Mouse (Mus musculus) liver, embryonic 15.5 days (tissue): ENCODE data around the gene Strip1. TPM values are rescaled to one million over a fixed set of nuclear protein-coding genes. Genes with fewer than 3 reads are reported as not detected.

Experiments used
- ATAC-seq: fragments of 200-750 bp; cut with Nextera tagmentation; 2 replicates; pipeline ENCODE4 v1.8.0; 2017; ENCODE audit warnings: moderate number of reproducible peaks, mild to moderate bottlenecking, moderate library complexity; ENCODE audit not compliant: insufficient read depth
- H3K27ac ChIP-seq: fragments of 300-500 bp; sonication (generic); replicated peaks from 2 replicates; pipeline ENCODE4 v1.5.1; 2015; ENCODE audit warnings: mild to moderate bottlenecking, inconsistent platforms
- H3K27me3 ChIP-seq: fragments of 300-500 bp; sonication (generic); 2 replicates; pipeline ENCODE4 v1.6.1; 2015; ENCODE audit warnings: mild to moderate bottlenecking, inconsistent platforms
- H3K36me3 ChIP-seq: fragments of 300-500 bp; sonication (generic); replicated peaks from 2 replicates; pipeline ENCODE4 v1.6.1; 2015; ENCODE audit warnings: moderate library complexity, mild to moderate bottlenecking, inconsistent platforms
- H3K4me1 ChIP-seq: fragments of 300-500 bp; sonication (generic); replicated peaks from 2 replicates; pipeline ENCODE4 v1.6.1; 2015; ENCODE audit warnings: inconsistent platforms
- H3K4me2 ChIP-seq: fragments of 300-500 bp; sonication (generic); 2 replicates; pipeline ENCODE4 v1.6.1; 2015; ENCODE audit warnings: moderate library complexity, mild to moderate bottlenecking, inconsistent platforms
- H3K4me3 ChIP-seq: fragments of 300-500 bp; sonication (generic); replicated peaks from 2 replicates; pipeline ENCODE4 v1.5.1; 2015; ENCODE audit warnings: mild to moderate bottlenecking, inconsistent platforms
- H3K9ac ChIP-seq: fragments of 300-500 bp; sonication (generic); 2 replicates; pipeline ENCODE4 v1.6.1; 2015; ENCODE audit warnings: moderate library complexity, mild to moderate bottlenecking, inconsistent platforms
- H3K9me3 ChIP-seq: fragments of 300-500 bp; sonication (generic); replicated peaks from 2 replicates; pipeline ENCODE4 v1.6.1; 2016; ENCODE audit warnings: inconsistent platforms
- WGBS: fragments of 180-500 bp; shearing (Covaris S2); methylation state at CpG from one replicate; pipeline ENCODE4 v1.1.7; 2015; ENCODE audit warnings: mixed read lengths; ENCODE audit not compliant: insufficient replicate concordance; 5-methylcytosine and 5-hydroxymethylcytosine counted together
- polyA plus RNA-seq: library from polyadenylated mRNA; unstranded; fragments of >200 nt; fragmentation: Nextera tagmentation; extraction: Ambion mirVana; gene quantifications from 2 replicates; pipeline ENCODE4 v1.2.1, GENCODE M21; 2015

Gene Strip1
- polyA plus RNA-seq, 1 experiment from 2014 or later, result 9.6 TPM

DNA sequence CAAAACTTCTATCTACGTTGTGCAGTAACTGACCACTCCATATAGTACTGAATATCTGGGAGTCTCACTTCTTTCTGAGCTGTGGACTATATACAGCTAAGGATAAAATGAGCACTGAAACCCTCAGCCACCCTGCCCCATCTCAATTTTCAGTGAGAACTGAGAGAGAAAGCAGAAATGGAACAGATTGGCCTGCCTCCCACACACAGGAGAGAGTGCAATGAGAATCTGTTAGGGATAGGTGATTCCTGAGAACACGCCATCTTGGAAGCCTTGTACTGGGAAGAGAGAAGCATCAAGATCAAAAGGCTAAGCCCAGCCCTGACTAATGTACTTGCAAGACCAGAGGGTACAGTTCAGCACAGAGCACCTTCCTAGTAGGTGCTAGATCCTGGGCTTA lies 2.9 kb downstream of the Strip1 start:
- Histone ChIP-seq H3K36me3 (peaks cover 36% of the 10 kb centered on the region), H3K9ac (no peak overlapping the region), H3K4me1 (peaks cover 20% of the 10 kb centered on the region), H3K9me3 (no peaks in the 10 kb centered on the region), H3K27ac (no peak overlapping the region), H3K4me3 (no peak overlapping the region), H3K4me2 (no peak overlapping the region), H3K27me3 (no peaks in the 10 kb centered on the region)
- ATAC-seq, result no peak
- WGBS, result 75% methylated on average over 2 of the region's 2 CpGs

DNA sequence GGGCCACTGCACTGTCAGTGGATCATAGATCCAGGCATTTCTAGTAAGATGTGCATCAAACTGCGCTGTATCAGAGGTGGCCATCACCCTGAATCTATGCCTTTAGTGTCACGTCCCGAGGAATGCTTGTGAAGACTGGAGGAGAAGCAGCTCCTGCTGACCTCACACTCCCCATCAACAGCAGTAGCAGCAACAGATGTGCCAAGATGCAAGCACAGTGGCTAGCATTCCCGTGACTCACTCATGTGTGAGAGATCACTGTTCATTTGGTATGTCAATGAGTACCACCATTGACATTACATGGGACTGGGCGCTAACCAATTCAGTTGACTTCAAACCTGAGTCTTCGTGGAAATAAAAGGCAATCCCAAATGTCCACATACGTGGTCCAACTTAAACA lies 3.9 kb downstream of the Strip1 start:
- WGBS, result 84% methylated on average over 7 of the region's 7 CpGs
- no peak overlapping the region for H3K9ac ChIP-seq
- H3K9me3 ChIP-seq, result no peaks in the 10 kb centered on the region
- no peaks in the 10 kb centered on the region for H3K27me3 ChIP-seq
- H3K36me3 ChIP-seq, result peaks cover 45% of the 10 kb centered on the region
- H3K4me1 ChIP-seq, result peaks cover 20% of the 10 kb centered on the region
- no peak for ATAC-seq
- no peak overlapping the region for H3K27ac ChIP-seq
- H3K4me3 ChIP-seq, result no peak overlapping the region
- H3K4me2 ChIP-seq, result no peak overlapping the region

DNA sequence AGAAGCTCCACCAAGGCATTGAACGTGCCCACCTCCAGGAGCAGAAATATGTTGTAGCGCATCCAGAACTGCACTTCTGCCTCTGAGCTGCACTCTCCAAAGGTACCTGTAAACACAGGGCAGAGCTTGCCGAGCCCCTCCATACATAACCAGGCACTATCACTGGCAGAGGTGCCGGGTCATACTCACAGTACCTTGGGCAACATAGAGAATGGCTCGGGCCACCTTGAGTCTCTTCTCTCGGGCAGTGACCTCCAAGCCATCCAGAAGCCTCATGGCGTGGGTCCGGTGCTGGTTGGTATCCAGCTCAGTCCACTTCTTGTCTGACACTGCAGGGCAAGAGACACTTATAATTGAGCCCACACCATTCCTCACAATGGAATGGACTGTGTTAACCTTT lies 4.7 kb downstream of the Strip1 start:
- no peak overlapping the region for H3K27ac ChIP-seq
- no peak overlapping the region for H3K9ac ChIP-seq
- peaks cover 15% of the 10 kb centered on the region for H3K4me1 ChIP-seq
- ATAC-seq, result no peak
- no peak overlapping the region for H3K4me3 ChIP-seq
- 73% methylated on average over 8 of the region's 8 CpGs for WGBS
- no peak overlapping the region for H3K4me2 ChIP-seq
- peaks cover 53% of the 10 kb centered on the region for H3K36me3 ChIP-seq
- no peaks in the 10 kb centered on the region for H3K9me3 ChIP-seq
- H3K27me3 ChIP-seq, result no peaks in the 10 kb centered on the region

DNA sequence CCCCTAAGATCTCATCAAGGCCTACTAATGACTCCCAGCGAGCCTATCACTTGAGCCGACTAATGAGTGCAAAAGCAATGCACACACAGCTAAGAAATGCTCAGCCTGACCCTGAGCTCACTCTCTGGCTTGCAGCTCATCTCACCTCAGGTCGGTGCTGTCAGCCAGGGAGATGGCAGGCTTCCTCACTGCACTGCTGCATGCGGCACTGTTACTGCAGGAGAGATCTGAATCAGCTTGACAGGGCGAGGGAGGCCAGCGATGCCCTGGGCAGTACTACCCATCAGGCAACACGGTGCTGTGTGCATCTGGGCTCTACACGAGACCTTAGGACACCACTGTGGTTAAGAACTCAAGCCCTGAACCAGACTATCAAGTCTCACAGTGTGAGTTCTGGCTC lies 6.0 kb downstream of the Strip1 start:
- Histone ChIP-seq H3K36me3 (peaks cover 64% of the 10 kb centered on the region), H3K27me3 (no peaks in the 10 kb centered on the region), H3K27ac (no peak overlapping the region), H3K9ac (no peak overlapping the region), H3K4me2 (no peak overlapping the region), H3K4me1 (peaks cover 6% of the 10 kb centered on the region), H3K4me3 (no peak overlapping the region), H3K9me3 (no peaks in the 10 kb centered on the region)
- ATAC-seq, result no peak
- 80% methylated on average over 8 of the region's 8 CpGs for whole genome bisulfite sequencing

DNA sequence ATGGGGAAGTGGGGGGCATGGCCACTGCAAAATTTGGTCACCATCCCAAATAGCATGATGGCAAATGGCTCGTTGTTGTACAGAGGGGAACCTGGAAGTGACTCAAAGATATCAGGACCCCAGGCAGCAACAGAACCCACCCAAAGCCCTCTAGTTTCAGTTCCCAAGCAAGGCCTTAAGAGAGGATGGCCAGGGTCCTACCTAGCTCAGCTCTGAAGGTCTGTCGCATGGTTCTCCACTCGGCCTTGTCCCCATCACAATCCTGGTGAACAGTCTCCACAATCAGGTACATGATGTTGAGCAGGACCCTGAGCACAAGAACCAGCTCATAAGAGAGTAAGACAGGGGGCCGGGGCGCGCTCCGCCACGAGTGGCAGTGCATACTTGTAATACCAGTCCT lies 7.1 kb downstream of the Strip1 start:
- peaks cover 72% of the 10 kb centered on the region for H3K36me3 ChIP-seq
- 81% methylated on average over 8 of the region's 8 CpGs for WGBS

DNA sequence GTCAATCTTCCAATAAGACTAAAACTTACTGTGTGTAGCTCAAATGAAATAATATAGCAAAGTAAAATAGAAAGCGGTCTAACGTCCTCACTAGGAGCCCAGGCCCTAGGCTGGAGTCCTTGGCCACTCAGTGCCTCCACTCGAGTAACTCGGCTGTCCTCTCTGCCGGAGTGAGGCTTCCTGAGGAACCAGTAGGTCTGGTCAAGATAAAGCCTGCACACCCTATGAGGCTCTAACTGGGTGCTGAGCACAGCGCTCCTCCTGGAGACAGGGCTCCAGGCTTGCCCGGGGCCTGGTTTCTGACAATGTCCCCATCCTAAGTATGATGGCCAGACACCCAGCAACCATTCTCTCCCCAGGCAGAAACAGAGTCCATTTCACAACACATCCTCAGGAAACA lies 9.0 kb downstream of the Strip1 start:
- no peaks in the 10 kb centered on the region for H3K27me3 ChIP-seq
- H3K27ac ChIP-seq, result no peak overlapping the region
- H3K9ac ChIP-seq, result no peak overlapping the region
- H3K4me1 ChIP-seq, result no peaks in the 10 kb centered on the region
- ATAC-seq, result no peak
- 81% methylated on average over 7 of the region's 7 CpGs for WGBS
- H3K4me2 ChIP-seq, result no peak overlapping the region
- H3K9me3 ChIP-seq, result no peaks in the 10 kb centered on the region
- no peak overlapping the region for H3K4me3 ChIP-seq
- H3K36me3 ChIP-seq, result peaks cover 87% of the 10 kb centered on the region

More for the DNA sequence above, 7.1 kb downstream of the Strip1 start:
- no peaks in the 10 kb centered on the region for H3K9me3 ChIP-seq
- H3K27me3 ChIP-seq, result no peaks in the 10 kb centered on the region
- H3K27ac ChIP-seq, result no peak overlapping the region
- no peak overlapping the region for H3K4me3 ChIP-seq
- H3K4me1 ChIP-seq, result no peaks in the 10 kb centered on the region
- ATAC-seq, result no peak
- H3K9ac ChIP-seq, result no peak overlapping the region
- H3K4me2 ChIP-seq, result no peak overlapping the region

DNA sequence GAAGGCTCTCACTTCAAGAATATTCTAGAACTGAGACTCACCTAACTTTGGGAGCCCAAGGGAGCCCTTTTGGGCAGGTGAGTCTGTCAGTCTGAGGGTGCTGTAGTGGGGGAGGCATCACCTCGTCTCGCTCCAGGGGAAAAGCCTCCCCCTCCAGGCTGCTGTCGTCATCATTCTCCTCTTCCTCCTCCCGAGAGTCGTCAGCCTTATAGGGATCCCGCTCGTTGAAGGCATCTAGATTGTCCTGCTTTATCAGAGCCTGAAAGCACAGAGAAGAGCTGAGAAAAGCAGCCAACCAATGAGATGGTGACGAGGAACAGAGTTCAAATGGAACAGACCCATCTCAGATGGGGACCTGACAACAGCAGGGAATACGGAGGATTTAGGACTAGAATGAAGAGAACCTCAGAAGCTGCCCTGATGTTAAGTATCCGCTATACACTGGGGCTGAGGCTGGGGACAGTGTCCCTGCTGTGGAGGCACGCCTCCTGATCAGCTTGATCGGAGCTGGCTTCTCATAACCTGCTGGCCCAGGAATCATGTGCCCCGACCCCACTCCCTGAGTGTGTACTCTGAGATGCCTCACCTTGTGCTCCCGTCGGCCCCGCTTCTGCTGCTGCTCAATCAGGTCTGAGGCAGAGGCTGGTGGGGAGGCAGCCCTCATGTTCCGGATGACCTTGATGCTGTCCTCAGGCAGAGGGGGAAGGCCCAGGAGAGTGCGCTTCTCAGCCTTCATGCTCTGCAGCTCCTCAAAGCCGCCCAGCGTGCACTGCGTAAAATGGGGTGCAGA lies 10.0 kb downstream of the Strip1 start:
- peaks cover 91% of the 10 kb centered on the region for H3K36me3 ChIP-seq
- H3K9me3 ChIP-seq, result no peaks in the 10 kb centered on the region
- 81% methylated on average over 21 of the region's 21 CpGs for WGBS
- H3K9ac ChIP-seq, result no peak overlapping the region
- H3K4me2 ChIP-seq, result no peak overlapping the region
- H3K27ac ChIP-seq, result no peak overlapping the region
- no peaks in the 10 kb centered on the region for H3K4me1 ChIP-seq
- H3K27me3 ChIP-seq, result no peaks in the 10 kb centered on the region
- ATAC-seq, result no peak
- no peak overlapping the region for H3K4me3 ChIP-seq

DNA sequence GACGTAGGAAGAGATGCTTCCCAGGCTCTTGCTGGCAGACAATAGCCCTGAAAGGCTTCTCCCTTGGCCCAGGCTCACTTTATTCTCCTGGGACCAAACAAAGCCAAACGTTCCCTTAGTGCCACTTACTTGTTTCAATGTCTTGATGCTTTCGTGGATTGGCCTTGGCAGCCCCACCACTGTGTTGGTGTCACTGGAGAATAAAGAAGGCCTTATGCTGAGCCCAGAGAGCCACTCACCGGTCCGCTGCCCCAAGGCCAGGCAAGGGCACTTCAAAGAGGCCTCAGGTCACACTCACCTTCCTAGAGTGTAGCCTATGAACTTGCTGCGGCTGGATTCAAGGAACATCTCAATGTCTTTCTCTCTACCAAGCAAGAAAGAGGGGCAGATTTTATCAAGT lies 11.6 kb downstream of the Strip1 start:
- no peak overlapping the region for H3K9ac ChIP-seq
- no peaks in the 10 kb centered on the region for H3K27me3 ChIP-seq
- peaks cover 92% of the 10 kb centered on the region for H3K36me3 ChIP-seq
- no peak for ATAC-seq
- H3K4me2 ChIP-seq, result no peak overlapping the region
- H3K4me1 ChIP-seq, result no peaks in the 10 kb centered on the region
- H3K27ac ChIP-seq, result no peak overlapping the region
- H3K4me3 ChIP-seq, result no peak overlapping the region
- H3K9me3 ChIP-seq, result no peaks in the 10 kb centered on the region
- WGBS, result 79% methylated on average over 6 of the region's 6 CpGs

DNA sequence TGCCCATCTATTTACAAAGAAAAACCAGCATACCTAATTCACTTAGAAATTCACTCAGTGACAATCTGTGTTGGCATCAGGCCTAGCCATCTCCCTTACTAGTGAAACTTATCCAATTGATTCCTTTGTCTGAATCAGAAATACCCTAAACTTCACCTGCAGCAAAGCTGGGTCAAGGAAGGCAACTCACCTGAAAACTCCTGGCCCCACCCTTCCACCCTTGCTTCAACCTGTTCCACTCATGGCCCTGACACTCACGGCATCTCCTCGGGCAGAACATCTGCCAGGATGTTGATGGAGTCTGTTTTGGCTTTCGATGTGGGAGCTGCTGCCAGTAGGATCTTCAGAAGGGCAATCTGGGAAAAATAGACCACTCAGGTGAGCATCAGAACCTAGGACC lies 13.7 kb downstream of the Strip1 start:
- no peaks in the 10 kb centered on the region for H3K9me3 ChIP-seq
- H3K9ac ChIP-seq, result no peak overlapping the region
- no peak for ATAC-seq
- H3K4me2 ChIP-seq, result no peak overlapping the region
- no peak overlapping the region for H3K4me3 ChIP-seq
- H3K27ac ChIP-seq, result no peak overlapping the region
- no peaks in the 10 kb centered on the region for H3K4me1 ChIP-seq
- WGBS, result 80% methylated on average over 3 of the region's 3 CpGs
- H3K36me3 ChIP-seq, result peaks cover 91% of the 10 kb centered on the region
- H3K27me3 ChIP-seq, result no peaks in the 10 kb centered on the region

DNA sequence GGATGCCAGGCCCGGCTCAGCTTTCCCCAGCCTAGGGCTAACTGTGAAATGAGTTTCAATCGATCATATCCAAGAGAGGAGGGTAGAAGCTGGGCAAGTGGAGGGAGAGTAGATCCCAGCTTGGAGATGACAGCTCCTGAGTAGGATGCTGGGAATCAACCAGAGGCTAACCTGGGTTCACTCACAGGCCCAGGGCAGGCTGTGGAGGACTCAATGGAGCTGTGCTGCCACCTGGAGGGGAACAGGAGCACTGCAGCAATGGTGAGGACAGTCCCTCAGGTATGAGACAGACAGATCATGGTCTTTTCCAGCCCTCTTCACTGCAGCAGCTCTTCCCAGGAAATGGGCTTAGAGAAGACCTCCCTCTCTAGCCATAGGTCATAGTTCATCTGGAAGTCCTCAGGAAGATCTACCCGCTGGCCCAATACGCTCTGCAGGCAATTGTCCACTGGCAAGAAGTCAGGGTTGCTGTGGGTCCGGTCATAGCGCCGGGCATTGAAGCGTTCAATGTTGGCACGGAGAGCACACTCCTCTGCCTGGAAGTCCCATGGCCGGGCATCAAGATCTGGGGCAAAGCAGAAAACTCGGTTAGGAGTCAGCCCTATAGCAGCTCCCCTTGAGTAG lies 18.5 kb downstream of the Strip1 start:
- 78% methylated on average over 11 of the region's 11 CpGs for WGBS
- Histone ChIP-seq H3K27ac (no peak overlapping the region), H3K9ac (no peak overlapping the region), H3K4me1 (peaks cover 11% of the 10 kb centered on the region), H3K27me3 (no peaks in the 10 kb centered on the region), H3K4me2 (no peak overlapping the region), H3K36me3 (peaks cover 56% of the 10 kb centered on the region), H3K4me3 (no peak overlapping the region), H3K9me3 (no peaks in the 10 kb centered on the region)
- no peak for ATAC-seq

DNA sequence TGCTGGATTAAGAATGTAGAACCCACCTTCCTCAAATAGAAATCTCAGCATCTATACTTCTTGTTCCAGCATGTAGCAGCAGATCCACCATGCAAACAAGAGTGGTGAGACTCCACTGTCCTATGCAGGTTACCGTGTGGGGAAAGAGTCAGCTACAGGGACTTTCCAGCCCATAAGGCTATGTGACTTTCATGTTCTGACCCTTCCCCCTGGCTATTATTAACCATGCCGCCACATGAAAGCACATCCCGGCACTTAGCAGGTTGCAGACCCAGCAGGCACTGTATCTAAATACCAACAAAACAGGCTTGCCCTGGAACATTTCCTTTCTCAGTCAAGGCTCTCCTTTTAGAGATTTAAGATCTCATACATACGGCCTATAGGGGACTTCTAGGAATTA lies 20.1 kb downstream of the Strip1 start:
- no peak for ATAC-seq
- Histone ChIP-seq H3K4me2 (no peak overlapping the region), H3K9me3 (no peaks in the 10 kb centered on the region), H3K27me3 (no peaks in the 10 kb centered on the region), H3K27ac (no peak overlapping the region), H3K4me3 (no peak overlapping the region), H3K36me3 (peaks cover 39% of the 10 kb centered on the region), H3K9ac (no peak overlapping the region), H3K4me1 (peaks cover 11% of the 10 kb centered on the region)
- WGBS, result 70% methylated on average over 4 of the region's 4 CpGs
